Mouse (Mus musculus) olfactory bulb, adult 2 months (tissue): ENCODE data around the gene Idh3b.

Experiments
- CTCF ChIP-seq: fragments of 200-500 bp; IDR thresholded peaks from 2 replicates; pipeline ENCODE4 v1.5.1; 2012; ENCODE audit warnings: low read depth, mild to moderate bottlenecking, low read length, moderate library complexity; ENCODE audit not compliant: insufficient read depth
- POLR2A ChIP-seq: fragments of 200-500 bp; IDR thresholded peaks from 2 replicates; pipeline ENCODE4 v1.6.1; 2012; ENCODE audit warnings: mild to moderate bottlenecking, low read depth, low read length, moderate library complexity; ENCODE audit not compliant: insufficient read depth

- TF ChIP-seq CTCF (no peak), POLR2A (no peak)
Measured at GRCm38 (mm10) chr2:130280818-130281217, 3.5 kb downstream of the Idh3b start.
